Mouse (Mus musculus) bone marrow, adult 2 months (tissue): Measurements from ENCODE around the gene Kdf1.

Experiments used
- CTCF ChIP-seq: fragments of 200-500 bp; IDR thresholded peaks from 2 replicates; pipeline ENCODE4 v1.5.1; 2011; ENCODE audit warnings: low read length, control low read depth; ENCODE audit not compliant: control insufficient read depth, insufficient read depth
- POLR2A ChIP-seq: fragments of 200-500 bp; IDR thresholded peaks from 2 replicates; pipeline ENCODE4 v1.6.1; 2011; ENCODE audit warnings: low read depth, mild to moderate bottlenecking, control low read depth, low read length, borderline replicate concordance; ENCODE audit not compliant: control insufficient read depth

DNA sequence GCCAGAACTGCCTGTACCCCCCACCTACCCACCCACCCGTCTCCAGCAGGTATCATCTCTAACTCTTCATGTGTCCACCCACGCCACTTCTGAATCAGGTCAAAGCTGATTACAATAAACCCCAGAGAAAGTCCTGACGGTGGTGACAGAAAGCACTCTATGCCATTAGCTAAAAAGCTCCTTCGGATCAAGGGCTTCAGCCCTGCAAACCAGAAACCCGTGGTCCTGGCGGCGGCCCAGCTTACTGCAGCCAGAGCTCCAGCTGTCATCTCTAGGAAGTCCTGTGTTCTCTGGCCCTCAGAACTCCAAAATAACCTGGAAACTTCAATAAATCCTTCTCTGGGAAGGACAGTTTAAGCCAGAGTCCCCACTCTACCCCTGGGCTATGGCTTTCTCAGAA lies 23.1 kb upstream of the Kdf1 start:
- no peak for TF ChIP-seq POLR2A
- TF ChIP-seq CTCF = no peak
